Mouse (Mus musculus) ZHBTc4 (cell line): ENCODE results near the gene Wnk2.

Experiments used
- DNase-seq: peaks from one replicate; pipeline ENCODE4 v3.0.0-alpha.2; 2011; ENCODE audit warnings: low read depth, low spot score

Wnk2 gene

DNA sequence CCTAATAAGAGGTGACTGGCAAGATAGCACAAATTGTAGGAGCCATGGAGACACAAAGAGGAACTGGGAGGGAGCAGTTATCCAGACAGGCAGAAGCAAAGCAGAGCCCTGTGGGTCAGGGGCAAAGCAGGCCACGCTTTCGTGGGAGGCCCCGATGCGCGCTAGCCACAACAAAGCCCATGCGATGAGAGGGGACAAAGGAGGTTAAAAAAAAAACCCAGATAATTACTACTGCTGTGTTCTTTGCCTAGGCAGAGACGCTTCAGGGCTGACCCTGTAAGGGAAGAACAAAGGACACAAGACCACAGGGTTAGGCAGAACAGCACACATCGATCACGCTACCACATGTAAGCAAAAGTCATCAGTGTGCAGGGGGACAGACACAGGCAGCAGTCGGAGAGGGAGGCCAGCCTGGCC lies 103.7 kb downstream of the Wnk2 start:
- DNase-seq, result no peak

DNA sequence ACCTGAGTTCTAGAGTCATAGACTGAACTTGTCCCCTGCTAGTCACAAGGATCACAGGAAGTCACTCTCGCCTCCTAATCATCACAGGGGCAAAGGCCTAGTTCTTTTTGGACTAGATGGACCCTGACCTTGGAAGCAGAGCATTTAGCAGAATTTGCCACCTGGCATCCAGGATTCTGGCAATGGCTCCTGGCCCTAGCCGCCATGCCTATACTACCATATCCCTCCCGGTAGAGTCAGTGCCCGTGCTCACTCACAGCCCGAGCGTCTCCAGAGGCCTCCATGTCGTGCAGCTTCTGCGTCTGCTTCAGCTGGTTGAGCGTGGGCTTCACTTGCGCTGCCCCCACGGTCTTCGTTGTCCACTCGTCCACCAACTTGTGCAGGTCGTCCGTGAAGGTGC lies 105.4 kb downstream of the Wnk2 start:
- no peak for DNase-seq

DNA sequence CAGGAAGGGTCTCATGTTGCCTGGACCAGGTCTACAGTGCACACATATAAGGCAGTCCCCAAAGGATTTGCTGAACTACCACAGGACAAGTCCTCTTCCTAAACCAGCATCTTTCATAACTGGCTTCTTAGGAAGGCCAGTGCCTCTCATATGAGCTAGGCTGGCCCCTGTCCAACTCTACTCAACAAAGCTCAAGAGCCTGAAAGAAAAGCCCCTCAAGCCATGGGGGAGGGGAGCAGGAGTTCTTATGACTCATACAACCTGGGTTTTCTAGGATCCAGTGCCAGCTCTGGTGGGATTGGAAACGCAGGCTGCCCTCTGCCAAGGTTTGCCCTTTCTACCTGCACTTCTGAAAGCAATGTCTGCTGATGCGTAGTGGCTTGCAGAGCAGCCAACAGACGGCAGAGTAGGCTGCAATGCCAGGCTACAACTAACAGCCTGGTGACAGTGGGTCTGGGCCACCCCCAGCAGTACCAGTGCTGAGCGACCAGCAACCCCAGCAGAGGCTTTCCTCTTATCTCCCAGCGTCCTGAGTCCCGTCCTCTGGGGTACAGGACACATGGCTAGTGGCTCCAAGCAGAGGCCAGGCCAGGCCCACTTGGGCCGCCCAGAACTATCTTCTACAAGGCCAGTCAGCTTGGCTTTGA lies 110.8 kb downstream of the Wnk2 start:
- no peak for DNase-seq

DNA sequence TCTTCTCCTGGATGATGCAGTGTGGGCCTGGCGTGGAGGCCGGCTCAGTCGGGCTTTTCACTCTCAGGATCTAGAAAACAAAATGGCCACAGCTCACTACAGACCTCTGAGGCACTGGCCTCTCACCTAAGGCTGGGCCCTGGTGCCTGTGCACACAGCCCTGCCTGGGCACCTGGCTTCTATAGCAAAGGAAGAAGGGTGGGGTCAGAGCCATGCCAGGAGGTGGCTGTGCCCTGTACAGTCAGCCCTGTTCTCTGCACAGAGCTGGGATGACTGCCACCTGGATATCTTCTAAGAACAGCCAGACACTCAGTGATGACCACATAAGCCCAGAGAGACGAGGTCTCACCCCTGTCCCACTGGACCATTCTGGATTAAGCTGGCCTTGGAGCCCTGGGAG lies 111.4 kb downstream of the Wnk2 start:
- DNase-seq, result no peak

DNA sequence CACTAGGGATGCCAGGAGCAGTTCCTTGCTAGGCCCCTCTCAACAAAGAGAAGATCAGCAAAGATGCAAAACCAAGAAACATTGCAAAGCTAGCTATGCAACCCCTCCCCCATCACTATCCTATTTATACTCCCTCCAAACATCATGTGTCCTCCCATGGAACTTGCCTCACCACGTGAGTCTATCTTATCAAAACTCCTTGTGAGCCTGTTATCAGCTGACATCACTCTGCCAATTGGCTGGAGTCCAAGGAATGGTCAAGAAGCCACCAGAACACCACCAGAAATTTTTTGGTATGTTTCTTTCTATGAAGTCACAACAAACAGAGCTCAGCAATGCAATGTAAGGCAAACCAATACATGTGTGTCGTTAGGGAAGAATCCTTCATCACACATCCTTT lies 116.8 kb downstream of the Wnk2 start:
- no peak for DNase-seq

DNA sequence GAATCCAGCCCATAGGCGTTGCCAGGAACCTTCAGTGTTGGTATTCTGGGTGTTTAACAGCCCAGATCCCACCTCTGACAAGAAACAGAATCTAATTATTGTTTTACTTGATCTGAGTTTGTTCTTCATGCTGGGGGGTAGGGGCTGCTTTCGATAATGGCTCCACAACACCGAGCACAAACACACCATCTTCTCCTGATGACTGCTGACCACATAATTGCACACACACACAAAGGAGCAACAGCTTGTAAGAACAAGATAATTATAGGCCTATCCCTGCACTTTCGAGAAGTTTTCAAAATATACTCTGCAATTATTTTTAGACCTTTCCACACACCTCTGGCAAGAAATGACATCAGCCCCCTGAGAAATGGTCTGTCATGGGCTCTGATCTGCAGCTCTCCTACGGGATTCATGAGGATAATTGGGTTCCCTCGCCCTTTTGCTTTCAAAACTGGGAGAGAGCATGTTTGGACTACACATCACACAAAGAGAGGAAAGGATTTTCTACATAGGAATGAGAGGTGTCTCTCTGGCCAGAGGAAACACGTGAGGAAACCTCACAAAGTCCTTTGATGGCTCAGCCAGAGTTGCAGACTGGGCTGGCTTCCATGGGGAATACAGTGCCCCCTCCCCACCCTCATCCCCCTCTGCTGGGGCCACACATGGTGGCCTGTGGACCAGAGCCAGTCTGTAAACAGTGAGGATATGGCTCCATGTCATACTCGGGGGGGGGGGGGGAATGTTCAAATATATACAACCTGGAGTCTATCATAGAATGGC lies 118.9 kb downstream of the Wnk2 start:
- no peak for DNase-seq

DNA sequence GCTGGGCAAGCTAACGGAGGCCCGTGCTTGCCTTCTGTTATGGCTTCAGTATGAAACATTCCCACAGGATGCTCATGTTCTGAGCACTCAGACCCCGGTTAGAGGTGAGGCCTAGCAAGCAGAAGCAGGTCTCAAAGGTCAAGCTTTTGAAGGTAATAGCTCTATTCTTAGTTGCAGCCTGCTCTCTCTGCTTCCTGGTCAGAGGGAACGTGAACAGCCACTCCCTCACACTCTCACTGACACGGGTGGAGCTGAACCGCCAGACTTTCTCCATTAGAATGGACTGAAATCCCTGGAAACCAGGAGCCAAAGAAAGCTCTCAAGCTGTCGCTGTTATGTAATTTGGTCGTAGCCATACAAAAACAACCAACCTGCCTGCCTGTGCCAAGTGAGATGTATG lies 120.8 kb downstream of the Wnk2 start:
- peak; percentile 66 for DNase-seq

DNA sequence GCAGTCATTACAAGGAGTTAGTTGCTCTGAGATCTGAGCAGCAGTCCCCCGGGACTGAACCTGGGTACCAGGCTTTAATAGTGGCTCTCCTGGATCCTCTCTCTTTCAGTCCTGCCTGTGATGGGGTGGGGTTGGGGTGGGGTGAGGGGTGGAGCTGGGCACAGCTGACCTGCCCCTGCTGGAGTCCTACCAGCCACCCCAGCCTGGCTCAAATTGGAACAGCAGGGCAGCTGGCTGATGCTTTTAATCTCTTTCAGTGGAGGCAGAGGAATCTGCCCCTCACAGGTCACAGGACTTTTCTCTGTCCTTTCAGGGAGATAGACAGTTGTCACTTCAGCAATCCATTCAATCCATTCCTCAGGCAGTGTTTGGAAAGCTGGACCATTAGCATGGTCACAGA lies 122.3 kb downstream of the Wnk2 start:
- DNase-seq, result no peak

DNA sequence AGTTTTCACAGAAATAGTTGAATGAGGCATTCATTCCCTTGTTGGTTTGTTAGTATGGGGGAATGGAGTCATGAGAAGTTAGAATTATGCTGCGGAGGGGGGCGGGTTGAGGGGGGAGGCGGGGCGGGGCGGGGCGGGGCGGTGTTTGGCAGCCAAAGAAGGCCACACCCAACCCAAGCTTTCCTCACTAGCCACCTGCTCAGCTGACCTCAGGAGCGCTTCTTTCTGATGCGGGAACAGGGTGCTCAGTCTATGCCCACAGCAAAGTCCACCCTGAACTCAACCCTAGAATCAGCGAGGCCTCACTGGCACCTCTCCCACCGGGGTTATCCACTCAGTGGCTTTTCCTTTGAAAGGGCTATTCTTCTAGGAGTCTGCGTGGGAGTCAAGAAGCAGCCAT lies 123.1 kb downstream of the Wnk2 start:
- peak; percentile 26 for DNase-seq

DNA sequence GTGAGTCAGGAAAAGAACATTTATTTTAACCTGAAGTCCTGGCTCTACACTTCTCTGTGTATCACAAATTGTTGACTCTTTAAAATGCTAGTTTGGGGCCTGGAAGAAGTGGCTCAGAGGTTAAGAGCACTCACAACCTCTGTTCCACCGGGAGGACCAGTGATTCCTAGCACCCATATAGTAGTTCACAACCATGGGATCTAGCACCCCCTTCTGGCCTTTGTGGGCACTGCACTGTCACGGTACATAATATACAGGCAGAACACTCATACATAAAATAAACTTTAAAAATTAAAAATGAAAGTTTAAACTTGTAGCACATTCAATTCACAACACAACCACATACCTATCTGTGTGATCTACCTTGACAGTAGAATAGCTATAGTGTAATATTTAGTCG lies 126.1 kb downstream of the Wnk2 start:
- DNase-seq, result peak; percentile 84

DNA sequence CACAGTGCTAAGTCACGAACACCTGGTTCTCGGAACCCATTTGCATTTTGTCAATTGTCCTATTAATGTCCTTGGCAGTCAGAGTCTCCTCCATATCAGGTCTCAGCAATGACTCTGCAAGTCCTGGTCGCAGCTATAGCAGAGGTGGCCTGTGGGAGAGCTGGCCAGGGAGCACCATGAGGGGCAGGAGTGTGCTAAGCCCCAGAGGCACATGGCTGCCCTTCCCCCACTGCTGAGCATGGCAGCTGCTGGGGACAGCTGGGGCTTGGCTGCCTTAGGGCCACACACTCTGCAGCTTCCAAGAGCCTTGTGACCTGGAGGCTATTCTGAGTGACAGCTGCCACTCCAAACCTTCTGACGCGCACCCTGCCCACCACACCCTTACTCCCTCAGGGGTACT lies 127.7 kb downstream of the Wnk2 start:
- peak; percentile 41 for DNase-seq

DNA sequence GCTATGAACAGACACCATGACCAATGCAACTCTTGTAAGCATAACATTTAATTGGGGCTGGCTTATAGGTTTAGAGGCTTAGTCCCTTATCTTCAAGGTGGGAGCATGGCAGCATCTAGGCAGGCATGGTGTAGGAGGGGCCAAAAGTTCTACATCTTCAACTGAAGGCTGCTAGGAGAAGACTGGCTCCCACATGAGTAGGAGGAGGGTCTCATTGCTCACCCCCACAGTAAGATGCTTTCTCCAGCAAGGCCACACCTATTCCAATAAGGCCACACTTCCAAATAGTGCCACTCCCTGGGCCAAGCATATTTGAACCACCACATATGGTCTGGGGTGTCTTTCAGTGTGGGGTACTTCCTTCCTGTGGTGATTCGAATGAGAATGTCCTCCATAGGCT lies 130.4 kb downstream of the Wnk2 start:
- DNase-seq, result no peak

DNA sequence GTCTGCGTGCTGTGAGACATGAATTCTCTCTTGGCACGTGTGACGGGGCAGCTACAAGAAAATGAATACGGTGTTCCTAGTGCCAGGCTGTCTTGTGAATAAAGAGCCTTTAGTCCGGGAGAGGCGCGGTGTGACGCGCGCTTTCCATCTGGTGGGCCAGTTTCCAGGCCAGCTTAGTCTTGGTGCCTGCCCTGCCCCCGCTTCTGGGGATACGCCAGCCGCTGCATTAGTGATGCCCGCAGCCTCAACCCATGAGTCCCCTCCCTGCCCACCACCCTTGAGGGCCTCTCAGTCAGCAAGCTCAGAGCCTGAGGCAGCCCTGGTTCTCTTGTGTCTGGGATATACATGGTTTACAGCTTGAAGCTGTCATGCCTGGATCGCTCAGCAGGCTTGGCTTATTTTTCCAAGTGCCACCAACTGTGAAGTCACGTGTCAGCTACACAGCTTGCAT lies 131.5 kb downstream of the Wnk2 start:
- peak; percentile 37 for DNase-seq

DNA sequence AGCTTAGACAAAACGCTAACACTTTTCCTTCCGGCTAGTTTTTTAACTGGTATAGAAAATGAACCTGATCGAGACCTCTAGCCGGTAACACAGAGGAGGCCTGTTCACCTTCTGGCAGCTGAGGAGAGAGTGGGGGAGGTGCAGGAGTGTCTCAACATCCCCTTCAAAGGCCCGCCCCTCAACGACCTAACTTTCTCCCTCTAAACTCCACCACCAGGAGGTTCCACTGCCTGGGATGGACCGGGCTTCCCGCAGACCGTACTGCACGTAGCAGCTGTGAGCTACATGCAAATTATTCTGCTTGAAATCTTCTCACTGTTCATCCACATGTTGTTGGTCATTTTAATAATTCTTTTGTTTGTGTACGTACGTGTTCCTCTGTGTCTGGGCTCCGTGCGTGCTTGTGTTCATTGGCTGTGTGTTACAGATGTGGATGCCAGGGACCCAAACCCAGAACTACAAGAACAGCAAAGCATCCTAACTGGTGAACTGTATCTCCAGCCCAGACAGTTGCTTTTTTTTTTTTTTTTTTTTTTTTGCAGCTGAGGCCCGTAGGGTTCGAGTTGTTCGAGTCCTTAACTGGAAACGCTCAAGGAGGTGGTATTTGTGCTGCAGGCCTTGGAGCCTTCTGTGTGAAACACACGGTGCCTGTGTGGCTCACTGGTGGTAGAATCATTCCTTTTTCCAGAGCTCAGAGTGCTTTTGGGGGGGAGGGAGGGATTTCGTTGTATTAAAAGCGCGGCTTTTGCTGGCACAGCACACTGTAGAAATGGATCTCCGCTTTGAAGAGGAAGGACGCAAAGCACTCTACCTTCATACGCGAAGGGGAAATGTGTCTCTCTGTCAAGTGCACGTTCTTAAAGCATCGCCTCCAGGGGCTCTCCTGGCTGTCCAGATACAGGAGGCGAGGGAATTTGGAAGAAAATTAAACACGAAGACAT lies 132.2 kb downstream of the Wnk2 start:
- DNase-seq, result peak; percentile 93

DNA sequence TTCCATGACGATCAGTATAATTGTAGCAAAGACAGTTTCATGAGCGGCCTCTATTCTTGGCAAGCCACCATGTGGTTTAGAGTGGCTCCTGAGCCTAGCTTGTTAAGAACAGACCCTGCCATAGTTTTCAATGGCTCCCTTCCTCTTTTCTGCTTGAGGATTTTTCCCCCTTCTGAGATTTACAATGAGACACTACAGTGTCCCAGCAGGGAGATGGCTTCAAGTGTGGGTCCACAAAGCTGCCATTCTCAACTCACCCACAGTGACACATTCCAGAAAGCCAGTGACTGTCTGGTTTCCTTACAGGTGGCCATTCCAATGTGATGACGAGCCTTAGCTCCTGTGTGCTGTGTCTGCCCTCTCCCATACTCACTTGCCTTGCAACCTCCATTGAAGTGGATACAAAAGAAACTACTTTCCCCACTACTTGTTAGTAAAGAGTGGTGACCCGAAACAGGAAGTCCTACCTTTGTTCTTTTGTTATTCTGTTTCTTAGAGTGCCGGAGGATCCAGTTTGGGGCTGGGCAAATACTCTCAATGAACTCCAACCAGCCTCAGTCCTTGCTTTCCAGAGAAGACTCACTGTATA lies 134.5 kb downstream of the Wnk2 start:
- peak; percentile 94 for DNase-seq

DNA sequence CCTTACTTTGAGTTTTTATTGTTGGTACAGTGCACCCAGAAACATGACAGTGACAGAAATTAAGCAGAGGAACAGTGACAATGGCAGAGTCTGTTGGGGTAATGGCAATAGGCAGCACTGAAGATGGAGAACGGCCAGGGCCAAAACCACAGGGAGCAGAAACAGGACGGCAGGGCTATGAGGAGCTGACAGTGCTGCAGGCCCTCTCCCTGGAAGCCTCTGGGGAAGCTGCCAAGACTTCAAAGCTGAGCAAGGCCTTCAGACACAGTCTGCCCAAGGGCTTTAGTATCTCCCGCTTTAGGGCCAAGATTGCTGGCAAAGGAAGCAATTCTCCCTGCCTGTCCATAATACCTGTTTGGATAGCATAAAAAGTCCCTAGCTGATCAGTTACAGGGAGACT lies 146.1 kb downstream of the Wnk2 start:
- DNase-seq, result no peak

DNA sequence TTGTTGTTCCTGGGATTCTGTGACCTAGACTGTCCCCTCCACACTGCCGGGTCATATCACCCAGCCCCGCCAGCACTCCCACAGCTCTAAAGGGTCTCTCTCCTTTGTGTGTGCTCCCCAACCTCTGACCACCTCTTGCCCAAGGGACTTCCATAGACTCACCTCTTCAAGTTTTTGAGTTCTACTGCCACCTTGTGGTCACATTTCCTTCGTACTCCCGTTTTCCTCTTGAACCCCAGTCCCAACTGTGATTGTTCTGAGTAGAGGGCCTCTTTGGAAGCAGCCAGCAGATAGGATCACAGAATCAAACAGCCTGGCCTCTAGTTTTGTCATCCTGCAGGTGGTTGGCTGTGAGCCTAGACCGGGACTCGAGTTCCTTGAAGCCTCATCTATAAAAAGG lies 149.2 kb downstream of the Wnk2 start:
- DNase-seq, result peak; percentile 87

DNA sequence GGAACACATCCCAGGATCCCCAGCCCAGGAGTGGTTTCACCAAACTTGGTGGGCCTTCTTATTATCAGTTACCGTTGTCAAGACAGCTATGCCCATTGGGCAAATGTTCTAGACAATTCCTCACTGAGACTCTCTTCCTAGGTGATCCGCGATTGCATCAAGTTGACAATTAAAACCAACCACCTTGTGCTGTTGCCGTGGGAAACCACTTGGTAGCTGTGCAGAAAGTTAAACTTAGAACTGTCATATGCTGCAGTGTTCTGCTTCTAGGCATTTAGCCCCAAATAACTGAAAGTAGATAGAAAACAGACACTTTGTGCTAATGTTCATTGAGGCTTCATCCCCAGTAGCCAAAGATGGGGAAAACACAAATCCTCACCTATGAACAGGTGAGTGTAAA lies 151.1 kb downstream of the Wnk2 start:
- DNase-seq, result no peak

DNA sequence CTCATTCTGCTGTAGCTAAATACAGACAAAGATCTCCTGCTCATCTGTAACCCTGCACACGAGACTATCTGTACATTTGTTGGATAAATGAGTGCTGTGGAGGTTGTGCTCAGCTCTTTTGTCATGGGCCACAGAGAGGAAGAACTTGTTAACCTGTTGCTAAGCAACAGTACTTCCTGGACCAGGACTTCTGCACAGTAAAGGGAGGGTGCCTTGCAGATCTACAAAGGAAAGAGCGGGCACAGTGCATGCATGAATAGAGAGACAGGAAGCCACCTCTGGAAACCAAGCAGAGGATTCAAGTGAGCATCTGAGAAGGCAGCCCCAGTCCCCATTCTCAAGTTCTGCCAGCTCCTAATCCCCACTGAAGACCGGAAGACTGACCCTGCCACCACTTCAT lies 152.9 kb downstream of the Wnk2 start:
- peak; percentile 76 for DNase-seq

DNA sequence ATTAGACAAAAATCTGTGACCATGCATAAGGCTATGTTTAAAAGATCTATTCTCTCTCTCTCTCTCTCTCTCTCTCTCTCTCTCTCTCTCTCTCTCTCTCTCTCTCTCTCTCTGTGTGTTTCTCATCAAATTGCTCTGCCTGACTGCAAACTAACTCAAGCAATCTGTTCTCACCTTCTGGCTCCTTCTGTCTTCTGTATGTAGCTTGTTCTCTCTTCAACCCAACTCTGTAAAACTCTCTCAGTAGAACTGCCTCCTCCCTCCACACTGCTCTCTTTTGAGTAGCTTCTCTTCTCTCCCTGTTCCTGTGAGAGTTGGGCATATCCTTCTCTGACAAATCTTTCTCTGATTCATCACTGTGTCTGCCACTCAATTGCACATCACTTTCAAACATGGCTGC lies 154.9 kb downstream of the Wnk2 start:
- DNase-seq, result no peak

DNA sequence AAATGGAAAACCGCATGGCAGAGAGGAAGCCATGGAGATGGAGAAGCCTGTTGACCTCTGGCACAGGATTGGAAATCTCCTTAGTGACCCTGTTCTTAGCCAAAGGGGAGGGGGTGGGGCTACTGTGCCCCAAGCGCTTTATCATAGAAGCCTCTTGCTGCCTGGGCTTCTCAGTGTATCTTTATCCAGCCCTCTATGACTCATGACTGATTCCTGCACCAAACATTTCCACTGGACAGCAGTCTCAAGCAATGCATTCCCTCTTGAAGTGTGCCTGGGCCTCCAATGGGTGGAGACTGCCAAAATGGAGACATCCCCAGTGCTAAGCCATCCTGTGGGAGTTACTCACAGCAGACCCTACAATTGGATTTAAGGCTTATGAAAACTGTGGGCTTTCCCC lies 157.7 kb downstream of the Wnk2 start:
- DNase-seq, result no peak
